Mouse (Mus musculus) stomach, postnatal 0 days (tissue): ENCODE measurements at regions not wholly inside any gene's neighbourhood (a gene's known extent, or its start where the extent isn't known, plus 50 kb on each side); places are given as distances from the start of the nearest gene placed in this dataset.

Experiments used
- CTCF ChIP-seq: IDR thresholded peaks from 2 replicates; pipeline ENCODE4 v1.5.1; 2016; ENCODE audit warnings: antibody characterized with exemption, low read depth, mild to moderate bottlenecking, moderate library complexity
- EP300 ChIP-seq: optimal IDR thresholded peaks from 2 replicates; pipeline ENCODE3; 2016; ENCODE audit warnings: antibody characterized with exemption

DNA sequence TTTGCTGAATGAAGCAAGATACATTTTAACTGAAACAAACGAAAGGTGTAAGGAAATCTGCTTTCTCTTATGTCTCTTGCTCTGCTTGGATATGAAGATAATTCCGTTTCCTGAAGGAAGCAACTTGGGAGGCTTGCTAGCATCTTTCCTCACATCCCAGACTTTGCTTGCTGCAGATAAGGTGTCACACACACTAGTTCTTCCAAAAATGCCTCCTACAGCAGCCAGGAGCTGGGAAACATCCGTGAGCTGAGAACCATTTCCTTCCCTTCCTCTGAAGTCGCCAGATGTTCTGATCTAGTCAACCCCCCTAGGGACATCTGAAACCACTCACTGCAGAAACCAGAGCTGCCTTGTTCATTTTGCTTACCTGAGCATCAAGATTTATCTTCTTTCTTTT is 157.8 kb upstream of the Ank start:
- TF ChIP-seq CTCF = no peak
- TF ChIP-seq EP300 = no peak
